Mouse (Mus musculus) neural tube, embryonic 10.5 days (tissue): Measurements from ENCODE around the gene Nudc.

Experiments used
- DNase-seq: peaks from one replicate; pipeline ENCODE4 v3.0.0-alpha.2; 2017; ENCODE audit warnings: low spot score; ENCODE audit errors: extremely low spot score

Nudc gene

GRCm38 (mm10) chr4:133545272-133546231, at the start of gene Nudc:
Nudc (minus strand) TSS chr4:133545996.
- DNase-seq, result peak; percentile 93

DNA sequence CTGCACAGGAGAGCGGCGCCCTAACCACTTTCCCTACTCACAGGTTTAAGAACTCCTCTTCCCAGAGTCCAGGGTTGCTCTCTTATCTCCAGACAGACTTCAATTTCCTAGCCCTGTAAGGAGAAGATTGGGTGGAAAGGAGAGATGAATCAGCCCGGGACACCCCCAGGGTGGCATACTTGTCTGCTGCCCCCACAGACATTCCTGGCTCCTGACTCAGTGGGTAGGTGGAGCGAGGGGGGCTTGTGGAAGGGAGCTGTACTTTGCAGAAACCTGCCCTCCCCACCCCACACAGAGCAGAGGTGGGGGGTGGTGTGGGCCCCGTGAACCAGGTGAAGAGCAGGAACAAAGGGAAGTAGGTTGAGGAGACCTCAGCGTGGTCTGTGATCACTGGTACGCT, 49.7 kb upstream of the Nudc start:
- no peak for DNase-seq

DNA sequence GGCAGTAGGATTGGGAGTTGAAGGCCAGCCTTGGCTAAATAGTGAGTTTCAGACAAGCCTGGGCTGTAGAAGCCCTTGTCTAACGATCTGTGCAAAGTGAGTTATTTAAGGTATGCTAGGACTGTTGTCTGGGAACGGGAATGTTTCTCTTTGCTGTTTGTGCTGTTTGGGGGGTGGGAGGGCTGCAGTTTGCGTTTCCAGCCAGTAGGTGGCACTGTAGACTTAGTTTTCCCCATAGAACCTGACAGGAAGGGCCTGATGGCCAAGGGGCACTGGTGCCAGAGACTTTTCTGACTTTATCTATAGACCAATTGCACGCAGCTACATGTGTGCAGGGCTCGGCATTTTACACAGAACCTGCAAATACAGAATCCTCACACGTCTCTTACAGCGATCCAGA, 46.8 kb upstream of the Nudc start:
- DNase-seq, result peak; percentile 85

DNA sequence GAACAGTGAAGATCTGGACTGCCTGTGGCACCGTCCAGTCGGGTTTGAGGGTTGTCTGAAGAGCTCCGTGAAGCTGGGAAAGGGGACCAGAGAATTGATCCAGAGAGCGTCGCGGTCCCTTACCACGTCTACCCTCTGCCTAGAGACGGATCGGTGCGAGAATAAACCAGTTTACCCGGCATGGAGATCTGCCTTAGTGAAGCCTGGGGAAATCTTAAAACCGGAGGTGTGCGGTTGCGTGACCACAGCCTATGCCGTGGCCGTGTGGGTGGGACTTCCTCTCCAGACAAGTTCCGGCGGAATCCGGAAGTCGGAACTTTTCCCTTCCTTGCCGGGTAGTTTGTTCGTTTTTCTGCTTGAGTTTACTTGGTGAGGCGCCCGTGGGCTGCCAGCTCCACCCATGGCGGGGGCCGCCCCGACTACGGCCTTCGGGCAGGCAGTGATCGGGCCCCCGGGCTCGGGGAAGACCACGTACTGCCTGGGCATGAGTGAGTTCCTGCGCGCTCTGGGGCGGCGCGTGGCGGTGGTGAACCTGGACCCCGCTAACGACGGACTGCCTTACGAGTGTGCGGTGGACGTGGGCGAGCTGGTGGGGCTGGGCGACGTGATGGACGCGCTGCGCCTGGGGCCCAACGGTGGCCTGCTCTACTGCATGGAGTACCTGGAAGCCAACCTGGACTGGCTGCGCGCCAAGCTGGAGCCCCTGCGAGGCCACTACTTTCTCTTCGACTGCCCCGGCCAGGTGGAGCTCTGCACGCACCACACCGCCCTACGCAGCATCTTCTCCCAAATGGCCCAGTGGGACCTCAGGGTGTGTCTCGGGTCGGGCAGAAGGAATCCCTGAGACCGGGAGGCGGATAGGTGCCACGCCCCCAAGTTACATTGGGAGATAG, 38.5 kb upstream of the Nudc start, which contains the start of gene Gpn2:
TSS of gene Gpn2 (plus strand) at position 304 of the 893 bp plus-strand sequence.
- peak; percentile 83 for DNase-seq

- DNase-seq, result no peak
Measured at GRCm38 (mm10) chr4:133583690-133584058, 37.9 kb upstream of the Nudc start.

DNA sequence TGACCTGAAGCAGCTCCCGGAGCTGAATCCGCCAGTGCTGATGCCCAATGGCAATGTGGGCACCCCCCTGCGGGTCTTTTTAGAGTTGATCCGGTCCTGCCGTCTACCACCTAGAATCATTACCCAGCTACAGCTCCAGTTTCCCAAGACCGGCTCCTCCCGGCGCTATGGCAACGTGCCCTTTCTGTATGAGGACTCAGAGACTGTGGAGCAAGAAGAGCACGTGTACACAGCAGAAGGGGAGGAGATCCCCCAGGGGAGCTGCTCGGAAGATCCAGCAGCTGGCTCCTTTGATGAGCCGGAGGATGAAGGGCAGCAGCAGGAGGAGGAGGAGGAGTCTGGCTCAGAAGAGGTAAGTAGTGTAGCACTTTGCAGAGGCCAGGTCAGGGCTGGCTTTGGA, 32.2 kb upstream of the Nudc start:
- no peak for DNase-seq

GRCm38 (mm10) chr4:133574843-133575202, 29.0 kb upstream of the Nudc start:
- no peak for DNase-seq

DNA sequence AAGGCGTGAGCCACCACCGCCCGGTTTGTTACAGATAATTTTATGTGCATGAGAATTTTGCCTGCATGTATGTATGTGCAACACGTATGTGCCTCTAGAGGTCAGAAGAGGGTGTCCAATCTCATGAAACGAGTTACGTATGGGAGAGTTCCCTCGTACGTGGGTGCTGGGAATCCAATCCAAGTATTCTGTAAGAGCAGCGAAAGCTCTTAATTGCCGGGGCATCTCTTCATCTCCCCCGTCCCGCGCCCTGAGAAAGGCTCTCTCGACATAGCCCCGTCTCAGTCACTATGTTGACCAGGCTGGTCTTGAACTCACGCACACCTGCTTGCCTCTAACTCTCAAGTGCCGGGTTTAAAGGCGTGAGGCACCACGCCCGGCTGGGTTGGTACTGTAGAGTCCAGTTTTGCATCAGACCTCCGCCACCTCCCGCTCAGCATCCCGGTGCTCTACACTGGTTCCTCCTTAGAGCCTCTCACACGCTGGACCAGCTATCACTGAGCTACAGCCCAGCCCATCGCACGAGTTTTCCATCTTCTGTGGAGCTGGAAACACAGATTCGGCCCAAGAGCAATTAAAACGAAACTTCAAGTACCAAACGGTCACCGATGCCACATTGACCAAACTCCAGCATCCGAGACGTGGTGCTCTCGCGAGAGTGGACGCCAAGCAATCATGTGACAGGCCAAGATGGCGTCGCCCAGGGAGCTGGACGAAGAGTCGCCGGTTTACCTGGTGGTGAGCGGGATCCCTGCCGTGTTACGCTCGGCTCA, 28.5 kb upstream of the Nudc start, which contains the start of gene Gpatch3:
TSS of gene Gpatch3 (plus strand) at position 676 of the 773 bp plus-strand sequence.
- DNase-seq, result peak; percentile 92

DNA sequence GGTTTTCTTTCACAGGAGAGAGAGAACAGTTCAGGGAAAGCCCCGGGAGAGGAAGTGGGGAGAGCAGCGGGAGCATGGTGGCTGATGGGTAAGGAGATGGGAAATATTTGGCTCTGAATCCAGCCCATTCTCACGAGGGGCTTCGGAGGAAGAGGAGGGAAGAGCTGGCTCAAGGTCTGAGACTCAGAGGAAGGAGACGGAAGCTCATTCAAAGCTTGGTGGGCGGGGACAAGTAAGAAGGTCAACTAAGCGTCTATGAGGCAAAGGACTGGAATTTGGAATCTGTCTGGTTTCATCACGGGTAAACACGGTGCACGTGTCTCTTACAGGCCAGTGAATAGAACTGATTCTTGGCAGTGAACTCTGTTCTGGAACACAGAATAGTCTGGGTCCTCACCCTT, 24.3 kb upstream of the Nudc start:
- DNase-seq, result no peak

DNA sequence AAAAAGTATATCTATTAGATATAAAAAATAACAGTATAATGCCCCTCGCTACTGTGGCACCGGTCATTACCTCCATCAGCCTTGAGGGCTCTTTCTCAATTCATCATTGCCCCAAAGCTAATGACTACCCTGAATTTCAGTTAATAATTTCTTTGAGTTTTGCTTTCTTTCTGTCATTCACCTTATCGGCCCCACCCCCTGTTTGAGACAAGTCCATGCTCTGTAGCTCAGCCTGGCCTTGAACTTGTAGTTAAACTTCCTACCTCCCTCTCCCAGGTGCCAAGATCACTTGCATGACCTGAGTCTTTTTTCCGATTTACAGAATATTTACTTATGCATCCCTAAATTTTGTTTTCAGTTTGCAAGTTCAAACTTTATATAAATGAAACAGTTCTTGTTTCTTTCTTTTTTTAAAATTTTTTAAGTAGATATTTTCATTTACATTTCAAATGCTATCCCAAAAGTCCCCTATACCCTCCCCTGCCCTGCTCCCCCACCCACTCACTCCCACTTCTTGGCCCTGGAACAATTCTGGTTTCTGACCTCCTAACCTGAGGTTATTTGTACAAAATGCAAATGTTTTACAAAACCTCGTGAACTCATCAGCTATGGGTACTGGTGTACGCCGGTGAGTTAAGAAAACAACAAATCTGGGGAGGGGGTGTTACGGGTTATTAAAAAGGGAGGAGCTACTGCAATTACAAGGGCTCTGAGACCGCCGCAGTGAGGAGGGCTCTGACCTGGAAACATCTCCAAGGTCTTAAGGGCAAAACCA, 23.7 kb upstream of the Nudc start:
- DNase-seq, result no peak

- DNase-seq, result no peak
Measured at GRCm38 (mm10) chr4:133567251-133567650, 21.5 kb upstream of the Nudc start.

DNA sequence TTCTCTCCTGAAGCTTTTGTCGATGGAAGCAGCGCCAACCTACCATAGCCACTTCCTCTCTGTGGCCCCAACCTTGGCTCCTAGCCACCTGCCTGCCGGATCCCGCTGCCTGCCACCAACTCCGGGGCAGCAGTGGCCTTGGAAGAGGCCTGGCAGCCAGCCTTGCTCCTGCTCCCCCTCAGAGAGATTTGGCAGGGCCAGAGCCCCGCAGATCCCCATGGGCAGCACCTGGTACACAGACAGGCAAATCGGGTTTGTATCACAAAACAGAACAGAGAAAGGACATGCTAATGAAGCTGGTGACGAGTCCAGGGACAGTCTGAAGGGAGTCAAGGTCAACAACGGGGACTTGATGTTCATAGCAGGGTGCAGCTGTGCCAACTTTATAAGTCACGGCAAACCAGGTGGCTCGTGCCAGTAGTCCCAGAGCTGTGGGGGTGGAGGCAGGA, 17.4 kb upstream of the Nudc start:
- DNase-seq, result no peak

GRCm38 (mm10) chr4:133561622-133562021, 15.8 kb upstream of the Nudc start:
- DNase-seq, result no peak

- no peak for DNase-seq
Measured at GRCm38 (mm10) chr4:133559846-133560245, 14.1 kb upstream of the Nudc start.

GRCm38 (mm10) chr4:133557041-133557717, 11.4 kb upstream of the Nudc start:
- DNase-seq, result no peak

DNA sequence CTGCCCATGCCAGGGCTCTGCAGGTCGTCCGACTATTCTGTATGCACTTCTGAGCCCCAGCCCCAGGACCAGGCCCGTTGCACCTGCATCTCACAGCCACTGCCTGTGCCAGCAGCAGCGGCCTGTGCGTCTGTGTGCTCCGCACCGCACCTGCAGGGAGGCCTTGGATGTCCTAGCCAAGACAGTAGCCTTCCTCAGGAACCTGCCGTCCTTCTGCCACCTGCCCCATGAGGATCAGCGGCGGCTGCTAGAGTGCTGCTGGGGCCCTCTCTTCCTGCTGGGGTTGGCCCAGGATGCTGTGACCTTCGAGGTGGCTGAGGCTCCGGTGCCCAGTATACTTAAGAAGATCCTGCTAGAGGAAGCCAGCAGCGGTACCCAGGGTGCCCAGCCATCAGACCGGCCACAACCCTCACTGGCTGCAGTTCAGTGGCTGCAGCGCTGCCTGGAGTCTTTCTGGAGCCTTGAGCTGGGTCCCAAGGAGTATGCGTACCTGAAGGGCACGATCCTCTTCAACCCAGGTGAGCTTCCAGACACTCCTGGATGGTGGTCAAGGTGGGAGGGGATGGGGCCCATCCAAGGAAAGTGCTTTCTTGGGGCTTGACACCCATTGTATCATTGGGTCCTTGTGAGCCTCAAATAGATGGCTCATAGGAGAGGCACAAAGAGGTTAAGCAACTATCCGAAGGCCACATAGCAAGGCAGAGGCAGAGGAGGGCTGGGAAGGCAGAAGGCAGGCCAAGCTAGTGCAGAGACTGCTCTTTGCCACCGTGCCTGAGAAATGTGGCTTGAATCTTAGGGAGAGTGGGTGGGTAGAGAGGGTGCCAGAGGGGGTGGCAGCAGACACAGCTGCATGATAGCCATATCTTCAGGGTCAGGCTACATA, 7.9 kb upstream of the Nudc start:
- DNase-seq, result no peak

DNA sequence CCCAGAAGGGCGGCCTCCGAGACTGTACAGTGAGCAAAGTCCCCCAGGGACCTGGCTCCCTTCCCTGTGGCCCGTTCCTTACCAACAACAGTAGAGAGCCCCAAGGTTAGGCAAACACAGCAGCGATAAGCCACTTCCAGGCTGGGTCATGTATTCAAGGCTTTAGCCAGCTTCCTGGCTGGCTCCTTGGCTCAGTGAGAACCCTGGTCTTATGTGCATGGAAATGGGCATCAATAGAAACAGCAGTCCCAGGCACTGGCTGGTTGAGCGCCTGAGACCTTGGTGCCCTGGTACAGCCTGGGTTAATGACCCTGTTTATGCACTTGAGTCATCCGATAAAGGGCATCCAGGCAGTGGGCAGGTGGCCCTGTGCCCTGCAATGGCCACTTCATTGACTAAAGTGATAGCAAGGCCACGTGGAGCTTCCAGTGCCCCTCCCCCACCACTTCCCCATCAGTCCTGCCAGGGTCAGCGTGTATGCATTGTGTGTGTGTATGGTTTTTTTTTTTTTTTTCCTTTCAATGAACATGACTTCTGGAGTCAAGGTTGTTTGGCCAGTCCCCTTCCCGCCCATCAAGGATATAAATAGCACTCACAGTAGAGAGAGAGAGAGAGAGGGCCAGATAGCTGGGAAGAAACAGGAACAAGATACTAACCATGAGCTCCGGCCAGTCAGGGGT, 7.1 kb upstream of the Nudc start, which contains the start of gene Nr0b2:
TSS of gene Nr0b2 (plus strand) at position 609 of the 680 bp plus-strand sequence.
- no peak for DNase-seq

- DNase-seq, result no peak
Measured at GRCm38 (mm10) chr4:133552029-133552428, 6.2 kb upstream of the Nudc start.
